Mouse (Mus musculus): ENCODE results near the gene Shisa8. TPM values are rescaled to one million over a fixed set of nuclear protein-coding genes. Genes with fewer than 3 reads are reported as not detected.

The Shisa8 gene
- polyA plus RNA-seq, 1 experiment from 2014 or later, result 0.75 TPM

- 25% methylated on average over 1 of the region's 1 CpGs for WGBS
- Histone ChIP-seq H3K36me3 (peaks cover 6% of the 10 kb centered on the region), H3K9ac (no peak overlapping the region), H3K4me3 (no peak overlapping the region), H3K27me3 (peaks cover 98% of the 10 kb centered on the region), H3K4me2 (replicated peaks) (no peak overlapping the region), H3K4me1 (peaks cover 33% of the 10 kb centered on the region), H3K27ac (no peak overlapping the region), H3K9me3 (no peaks in the 10 kb centered on the region)
- ATAC-seq (ENCODE audit: insufficient number of reproducible peaks, insufficient read depth, low FRiP score, low TSS enrichment), result no peak
Measured at GRCm38 (mm10) chr15:82210801-82211200, 1.8 kb downstream of the Shisa8 start.

- Histone ChIP-seq H3K9me3 (no peaks in the 10 kb centered on the region), H3K4me1 (peaks cover 31% of the 10 kb centered on the region), H3K9ac (no peak overlapping the region), H3K4me3 (no peak overlapping the region), H3K27ac (no peak overlapping the region), H3K27me3 (peaks cover 98% of the 10 kb centered on the region), H3K36me3 (peaks cover 20% of the 10 kb centered on the region), H3K4me2 (replicated peaks) (no peak overlapping the region)
- no peak for ATAC-seq (ENCODE audit: insufficient number of reproducible peaks, insufficient read depth, low FRiP score, low TSS enrichment)
- 76% methylated on average over 13 of the region's 13 CpGs for WGBS
Measured at GRCm38 (mm10) chr15:82209295-82210050, 3.1 kb downstream of the Shisa8 start.

- Histone ChIP-seq H3K27me3 (peaks cover 90% of the 10 kb centered on the region), H3K36me3 (peaks cover 31% of the 10 kb centered on the region), H3K4me2 (replicated peaks) (no peak overlapping the region), H3K27ac (no peak overlapping the region), H3K9ac (no peak overlapping the region), H3K4me1 (peaks cover 31% of the 10 kb centered on the region), H3K4me3 (no peak overlapping the region), H3K9me3 (no peaks in the 10 kb centered on the region)
- WGBS, result 81% methylated on average over 8 of the region's 8 CpGs
- ATAC-seq (ENCODE audit: insufficient number of reproducible peaks, insufficient read depth, low FRiP score, low TSS enrichment), result no peak
Measured at GRCm38 (mm10) chr15:82208307-82208706, 4.3 kb downstream of the Shisa8 start.

- no peak for ATAC-seq (ENCODE audit: insufficient number of reproducible peaks, insufficient read depth, low FRiP score, low TSS enrichment)
- Histone ChIP-seq H3K4me1 (peaks cover 31% of the 10 kb centered on the region), H3K27ac (no peak overlapping the region), H3K9ac (no peak overlapping the region), H3K4me3 (no peak overlapping the region), H3K9me3 (no peaks in the 10 kb centered on the region), H3K27me3 (peaks cover 83% of the 10 kb centered on the region), H3K36me3 (peaks cover 38% of the 10 kb centered on the region), H3K4me2 (replicated peaks) (0 out of 2 replicates have a peak overlapping the region, but pooled peaks have one; percentile 2)
- WGBS, result 10% methylated on average over 30 of the region's 30 CpGs
Measured at GRCm38 (mm10) chr15:82207504-82208219, 5.0 kb downstream of the Shisa8 start.

GRCm38 (mm10) chr15:82207105-82207459, 5.5 kb downstream of the Shisa8 start:
- peaks cover 26% of the 10 kb centered on the region for H3K4me1 ChIP-seq
- peaks cover 44% of the 10 kb centered on the region for H3K36me3 ChIP-seq
- no peaks in the 10 kb centered on the region for H3K9me3 ChIP-seq
- H3K9ac ChIP-seq, result no peak overlapping the region; the same call in 1 of the 2 replicates
- WGBS, result 9% methylated on average over 34 of the region's 34 CpGs
- peaks cover 77% of the 10 kb centered on the region for H3K27me3 ChIP-seq
- no peak overlapping the region for H3K27ac ChIP-seq
- no peak overlapping the region for H3K4me3 ChIP-seq
- no peak for ATAC-seq (ENCODE audit: insufficient number of reproducible peaks, insufficient read depth, low FRiP score, low TSS enrichment)
- 0 out of 2 replicates have a peak overlapping the region, but pooled peaks have one; percentile 2 for H3K4me2 ChIP-seq (replicated peaks)

GRCm38 (mm10) chr15:82206365-82207104, 6.1 kb downstream of the Shisa8 start:
- Histone ChIP-seq H3K9me3 (no peaks in the 10 kb centered on the region), H3K9ac (no peak overlapping the region), H3K27me3 (peaks cover 72% of the 10 kb centered on the region), H3K36me3 (peaks cover 49% of the 10 kb centered on the region), H3K4me3 (no peak overlapping the region), H3K4me1 (peaks cover 20% of the 10 kb centered on the region), H3K4me2 (replicated peaks) (no peak overlapping the region), H3K27ac (no peak overlapping the region)
- no peak for ATAC-seq (ENCODE audit: insufficient number of reproducible peaks, insufficient read depth, low FRiP score, low TSS enrichment)
- 58% methylated on average over 9 of the region's 9 CpGs for WGBS

- Histone ChIP-seq H3K4me3 (no peak overlapping the region), H3K27ac (no peak overlapping the region), H3K4me1 (peaks cover 12% of the 10 kb centered on the region), H3K9ac (no peak overlapping the region), H3K27me3 (peaks cover 55% of the 10 kb centered on the region), H3K36me3 (peaks cover 65% of the 10 kb centered on the region), H3K9me3 (no peaks in the 10 kb centered on the region), H3K4me2 (replicated peaks) (no peak overlapping the region)
- WGBS, result 51% methylated on average over 10 of the region's 10 CpGs
- ATAC-seq (ENCODE audit: insufficient number of reproducible peaks, insufficient read depth, low FRiP score, low TSS enrichment), result no peak
Measured at GRCm38 (mm10) chr15:82204680-82205371, 7.8 kb downstream of the Shisa8 start.

- Histone ChIP-seq H3K27ac (no peak overlapping the region), H3K4me3 (no peak overlapping the region), H3K9me3 (no peaks in the 10 kb centered on the region), H3K36me3 (peaks cover 75% of the 10 kb centered on the region), H3K4me2 (replicated peaks) (no peak overlapping the region), H3K9ac (no peak overlapping the region), H3K27me3 (peaks cover 44% of the 10 kb centered on the region), H3K4me1 (peaks cover 12% of the 10 kb centered on the region)
- 73% methylated on average over 20 of the region's 20 CpGs for WGBS
- no peak for ATAC-seq (ENCODE audit: insufficient number of reproducible peaks, insufficient read depth, low FRiP score, low TSS enrichment)
Measured at GRCm38 (mm10) chr15:82203611-82204351, 8.8 kb downstream of the Shisa8 start.

GRCm38 (mm10) chr15:82203090-82203489, 9.5 kb downstream of the Shisa8 start:
- Histone ChIP-seq H3K4me3 (no peak overlapping the region), H3K27me3 (peaks cover 38% of the 10 kb centered on the region), H3K36me3 (peaks cover 82% of the 10 kb centered on the region), H3K27ac (no peak overlapping the region), H3K9me3 (no peaks in the 10 kb centered on the region), H3K4me1 (peaks cover 12% of the 10 kb centered on the region), H3K9ac (no peak overlapping the region), H3K4me2 (replicated peaks) (no peak overlapping the region)
- 94% methylated on average over 10 of the region's 10 CpGs for WGBS
- ATAC-seq (ENCODE audit: insufficient number of reproducible peaks, insufficient read depth, low FRiP score, low TSS enrichment), result no peak

GRCm38 (mm10) chr15:82202086-82202485, 10.5 kb downstream of the Shisa8 start:
- no peaks in the 10 kb centered on the region for H3K9me3 ChIP-seq
- H3K27ac ChIP-seq, result no peak overlapping the region
- WGBS, result 93% methylated on average over 6 of the region's 6 CpGs
- no peak for ATAC-seq (ENCODE audit: insufficient number of reproducible peaks, insufficient read depth, low FRiP score, low TSS enrichment)
- H3K9ac ChIP-seq, result no peak overlapping the region
- peaks cover 8% of the 10 kb centered on the region for H3K4me1 ChIP-seq
- H3K4me2 ChIP-seq (replicated peaks), result no peak overlapping the region
- H3K36me3 ChIP-seq, result peaks cover 92% of the 10 kb centered on the region
- H3K4me3 ChIP-seq, result no peak overlapping the region
- peaks cover 28% of the 10 kb centered on the region for H3K27me3 ChIP-seq

GRCm38 (mm10) chr15:82199546-82199945, 13.1 kb downstream of the Shisa8 start:
- ATAC-seq (ENCODE audit: insufficient number of reproducible peaks, insufficient read depth, low FRiP score, low TSS enrichment), result no peak
- Histone ChIP-seq H3K9me3 (no peaks in the 10 kb centered on the region), H3K27me3 (peaks cover 3% of the 10 kb centered on the region; the same call in 1 of the 2 replicates), H3K27ac (no peak overlapping the region), H3K4me3 (no peak overlapping the region), H3K9ac (no peak overlapping the region), H3K4me2 (replicated peaks) (no peak overlapping the region), H3K4me1 (no peaks in the 10 kb centered on the region), H3K36me3 (peaks cover 98% of the 10 kb centered on the region)
- WGBS, result 91% methylated on average over 12 of the region's 12 CpGs
